Mouse (Mus musculus) stomach, embryonic 14.5 days (tissue): ENCODE measurements around the gene Fam229a. TPM values are rescaled to one million over a fixed set of nuclear protein-coding genes. Genes with fewer than 3 reads are reported as not detected.
A peak's percentile ranks its signal among the peaks of the same experiment; 100 is the strongest.

Experiments used
- ATAC-seq: fragments of 200-750 bp; cut with Nextera tagmentation; 2 replicates; pipeline ENCODE4 v1.8.0; 2017; ENCODE audit warnings: low read depth, moderate TSS enrichment; ENCODE audit not compliant: insufficient number of reproducible peaks, insufficient read depth, low FRiP score
- H3K27ac ChIP-seq: fragments of 300-500 bp; sonication (generic); 2 replicates; pipeline ENCODE4 v1.5.1; 2014; ENCODE audit warnings: mild to moderate bottlenecking, low read length, moderate library complexity, mixed read lengths
- H3K27me3 ChIP-seq: fragments of 300-500 bp; sonication (generic); 2 replicates; pipeline ENCODE4 v1.6.1; 2014; ENCODE audit warnings: low read length, control low read depth, mixed read lengths; ENCODE audit not compliant: control insufficient read depth, insufficient read depth
- H3K36me3 ChIP-seq: fragments of 300-500 bp; sonication (generic); 2 replicates; pipeline ENCODE4 v1.6.1; 2014; ENCODE audit warnings: mild to moderate bottlenecking, control low read depth, low read length, moderate library complexity, mixed read lengths; ENCODE audit not compliant: control insufficient read depth, insufficient read depth
- H3K4me1 ChIP-seq: fragments of 300-500 bp; sonication (generic); 2 replicates; pipeline ENCODE4 v1.6.1; 2014; ENCODE audit warnings: low read length, control low read depth, mixed read lengths; ENCODE audit not compliant: control insufficient read depth, insufficient read depth
- H3K4me2 ChIP-seq: fragments of 300-500 bp; sonication (generic); replicated peaks from 2 replicates; pipeline ENCODE4 v1.6.1; 2014; ENCODE audit warnings: low read depth, low read length, control low read depth
- H3K4me3 ChIP-seq: fragments of 300-500 bp; sonication (generic); 2 replicates; pipeline ENCODE4 v1.5.1; 2014; ENCODE audit warnings: low read depth, low read length, control low read depth
- H3K9ac ChIP-seq: fragments of 300-500 bp; sonication (generic); replicated peaks from 2 replicates; pipeline ENCODE4 v1.6.1; 2014; ENCODE audit warnings: low read depth, mild to moderate bottlenecking, control low read depth, low read length, moderate library complexity, mixed read lengths
- H3K9me3 ChIP-seq: fragments of 300-500 bp; sonication (generic); 2 replicates; pipeline ENCODE4 v1.6.1; 2016; ENCODE audit warnings: low read depth, low read length, control low read depth; ENCODE audit not compliant: control insufficient read depth
- WGBS: fragments of 180-500 bp; shearing (Covaris S2); extraction: QIAGEN DNeasy Blood & Tissue Kit; methylation state at CpG from one replicate; pipeline ENCODE4 v1.1.7; 2014; 5-methylcytosine and 5-hydroxymethylcytosine counted together
- polyA plus RNA-seq: library from polyadenylated mRNA; unstranded; fragments of >200 nt; fragmentation: Nextera tagmentation; extraction: Ambion mirVana; gene quantifications from 2 replicates; pipeline ENCODE4 v1.2.1, GENCODE M21; 2014

The Fam229a gene
- polyA plus RNA-seq, 1 experiment from 2014 or later, result not detected

DNA sequence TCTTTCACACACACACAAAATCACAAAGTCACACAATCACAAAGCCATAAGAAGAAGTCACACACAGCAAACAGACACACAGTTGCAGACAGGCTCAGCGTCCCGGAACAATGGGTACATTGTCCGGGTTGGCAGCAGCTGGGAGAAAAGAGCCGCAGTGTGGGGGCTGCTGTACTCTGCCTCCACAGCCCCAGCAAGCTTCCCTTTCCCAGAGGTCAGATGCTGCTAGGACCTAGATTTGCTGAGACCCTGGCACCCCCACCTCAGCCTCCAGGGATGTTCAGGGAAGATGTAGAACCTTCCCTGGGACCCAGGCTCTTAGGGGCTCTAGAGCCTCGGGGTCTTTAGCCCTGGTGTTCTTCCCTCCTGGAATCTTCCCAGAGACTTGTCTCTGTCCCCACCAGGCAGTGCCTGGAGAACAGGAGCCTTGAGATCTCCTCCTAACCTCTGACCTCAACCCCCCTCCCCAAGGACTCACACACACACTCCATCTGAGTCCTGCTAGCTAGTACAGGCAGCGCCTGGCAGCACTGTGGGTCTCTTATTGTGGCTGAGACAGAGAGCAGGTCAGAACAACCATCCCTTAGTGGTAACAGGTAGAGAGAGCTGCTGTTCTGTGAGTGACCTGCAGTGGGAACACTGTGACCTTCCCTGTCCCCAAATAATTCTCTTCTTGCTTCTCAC, 20.6 kb downstream of the Fam229a start:
- no peak for ATAC-seq
- Histone ChIP-seq H3K27me3 (no peaks in the 10 kb centered on the region), H3K27ac (no peak overlapping the region), H3K9me3 (no peaks in the 10 kb centered on the region), H3K4me3 (no peak overlapping the region), H3K4me1 (peaks cover 12% of the 10 kb centered on the region; the same call in 1 of the 2 replicates), H3K4me2 (no peak overlapping the region), H3K36me3 (peaks cover 10% of the 10 kb centered on the region), H3K9ac (no peak overlapping the region)
- 57% methylated on average over 6 of the region's 6 CpGs for WGBS

DNA sequence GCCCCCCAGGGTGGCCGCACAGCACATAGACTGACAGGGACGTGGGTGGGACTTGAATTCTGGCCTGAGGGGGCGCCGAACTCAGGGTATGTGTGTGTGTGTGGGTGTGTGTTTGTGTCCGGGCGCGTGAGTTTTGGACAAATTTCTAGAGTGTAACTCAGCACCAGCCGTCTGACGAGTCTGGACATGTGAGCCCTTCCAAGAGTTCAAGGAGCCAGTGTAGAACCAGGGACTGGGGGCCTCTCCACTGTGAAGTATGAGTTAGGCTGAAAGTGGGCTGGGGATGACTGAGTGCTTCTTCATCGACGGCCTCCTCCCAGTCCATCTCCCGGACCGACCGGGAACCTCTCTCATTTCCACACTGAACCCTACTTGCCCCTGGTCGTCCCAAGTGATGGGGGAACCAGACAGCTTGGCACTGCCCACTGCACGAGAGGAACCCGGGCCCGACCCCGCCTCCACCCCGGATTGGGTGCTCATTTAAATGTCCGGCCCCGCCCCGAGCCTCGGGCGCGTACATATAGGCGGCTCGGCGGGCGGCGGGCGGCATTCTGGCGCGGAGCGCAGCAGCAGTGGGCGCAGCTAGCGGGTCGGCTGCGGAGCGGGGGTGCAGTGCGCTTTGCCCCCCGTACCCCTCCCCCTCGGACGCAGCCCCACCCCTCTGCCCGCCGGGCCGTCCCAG, 22.2 kb downstream of the Fam229a start, which contains the start of gene Marcksl1:
Gene Marcksl1 (plus strand): TSS at position 496 of the 682 bp plus-strand sequence.
- peaks cover 12% of the 10 kb centered on the region; the same call in 1 of the 2 replicates for H3K4me1 ChIP-seq
- peaks cover 24% of the 10 kb centered on the region for H3K36me3 ChIP-seq
- WGBS, result 4% methylated on average over 47 of the region's 47 CpGs

DNA sequence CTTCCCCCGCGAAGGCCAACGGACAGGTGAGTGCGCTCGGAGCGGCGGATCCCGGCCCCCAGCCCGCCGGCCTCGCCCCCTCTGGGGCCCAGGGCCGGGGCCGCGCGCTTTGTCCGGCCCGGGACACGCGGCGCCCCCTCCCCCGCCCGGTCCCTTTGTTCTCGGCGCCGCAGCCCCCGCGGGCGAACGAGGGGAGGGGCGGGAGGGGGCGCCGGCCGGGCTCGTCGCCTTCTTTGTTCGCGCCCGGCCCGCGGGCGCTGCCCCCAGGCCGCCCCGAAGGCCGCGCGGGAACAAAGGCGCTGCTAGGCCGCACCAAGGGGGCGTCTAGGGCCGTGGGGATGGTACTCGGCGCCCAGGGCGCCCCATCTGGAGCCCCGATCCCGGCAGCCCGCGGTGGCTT, 22.9 kb downstream of the Fam229a start:
- peaks cover 12% of the 10 kb centered on the region; the same call in 1 of the 2 replicates for H3K4me1 ChIP-seq
- peaks cover 29% of the 10 kb centered on the region for H3K36me3 ChIP-seq
- H3K27ac ChIP-seq, result peak overlapping the region; percentile 97
- WGBS, result 2% methylated on average over 32 of the region's 57 CpGs
- no peaks in the 10 kb centered on the region for H3K9me3 ChIP-seq
- no peaks in the 10 kb centered on the region for H3K27me3 ChIP-seq
- ATAC-seq, result no peak; the same call in 1 of the 2 replicates
- H3K9ac ChIP-seq, result peak overlapping the region; percentile 100
- peak overlapping the region; percentile 100 for H3K4me3 ChIP-seq
- peak overlapping the region; percentile 59 for H3K4me2 ChIP-seq

More for the DNA sequence above, 22.2 kb downstream of the Fam229a start, which contains the start of gene Marcksl1:
- peak within 1 kb of the TSS; percentile 59 for H3K4me2 ChIP-seq
- H3K27me3 ChIP-seq, result no peaks in the 10 kb centered on the region
- H3K27ac ChIP-seq, result peak within 1 kb of the TSS; percentile 97
- peak within 1 kb of the TSS; percentile 100 for H3K4me3 ChIP-seq
- ATAC-seq, result peak; percentile 86
- H3K9me3 ChIP-seq, result no peaks in the 10 kb centered on the region
- peak within 1 kb of the TSS; percentile 100 for H3K9ac ChIP-seq

DNA sequence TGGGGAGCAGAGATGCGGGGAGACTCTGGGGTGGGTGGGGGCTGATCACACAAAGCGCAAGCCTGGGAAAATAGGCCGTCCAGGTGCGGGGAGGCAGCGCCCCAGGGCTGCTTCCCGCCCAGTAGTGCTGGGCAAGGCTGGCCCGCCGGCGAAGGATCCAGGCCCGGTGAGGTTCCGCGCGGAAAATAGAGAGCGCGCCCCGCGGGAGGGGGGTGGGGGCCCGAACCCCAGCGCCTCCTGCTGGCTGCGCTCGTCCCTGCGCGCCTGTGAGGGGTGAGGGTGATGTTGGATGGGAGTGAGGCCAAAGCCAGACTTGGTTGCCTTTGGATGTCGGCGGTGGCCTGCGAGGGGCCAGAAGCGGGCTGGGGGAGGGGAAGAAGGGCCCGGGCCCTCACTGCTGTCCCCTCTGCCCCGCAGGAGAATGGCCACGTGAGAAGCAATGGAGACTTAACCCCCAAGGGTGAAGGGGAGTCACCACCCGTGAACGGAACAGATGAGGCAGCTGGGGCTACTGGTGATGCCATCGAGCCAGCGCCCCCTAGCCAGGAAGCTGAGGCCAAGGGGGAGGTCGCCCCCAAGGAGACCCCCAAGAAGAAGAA, 23.4 kb downstream of the Fam229a start:
- Histone ChIP-seq H3K4me1 (peaks cover 9% of the 10 kb centered on the region; the same call in 1 of the 2 replicates), H3K4me2 (peak overlapping the region; percentile 59), H3K9ac (peak overlapping the region; percentile 100), H3K27me3 (no peaks in the 10 kb centered on the region), H3K9me3 (no peaks in the 10 kb centered on the region), H3K36me3 (peaks cover 29% of the 10 kb centered on the region), H3K4me3 (peak overlapping the region; percentile 100), H3K27ac (peak overlapping the region; percentile 97)
- ATAC-seq, result peak; percentile 21; the same call in 1 of the 2 replicates
- 0% methylated on average over 32 of the region's 35 CpGs for WGBS

DNA sequence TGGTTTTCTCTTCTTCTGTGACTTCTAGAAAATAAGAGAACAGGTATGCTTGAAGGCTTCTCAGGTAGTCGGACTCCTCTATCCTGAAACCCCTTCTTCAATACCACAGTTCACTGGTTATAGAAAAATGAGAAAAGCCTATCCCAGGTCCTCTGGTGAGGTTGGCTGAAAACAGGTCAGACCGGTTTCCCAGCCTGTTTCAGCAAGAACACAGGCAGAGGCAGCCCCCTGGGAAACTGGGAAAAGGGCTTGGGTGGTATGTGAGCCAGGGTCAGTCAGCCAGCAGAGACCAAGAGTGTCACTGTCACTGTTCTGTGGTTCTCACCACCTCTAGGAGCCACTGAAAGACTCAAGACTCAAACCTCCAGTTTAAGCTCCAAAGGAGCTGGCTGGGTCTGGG, 25.9 kb downstream of the Fam229a start:
- H3K36me3 ChIP-seq, result peaks cover 42% of the 10 kb centered on the region
- ATAC-seq, result peak; percentile 29; the same call in 1 of the 2 replicates

DNA sequence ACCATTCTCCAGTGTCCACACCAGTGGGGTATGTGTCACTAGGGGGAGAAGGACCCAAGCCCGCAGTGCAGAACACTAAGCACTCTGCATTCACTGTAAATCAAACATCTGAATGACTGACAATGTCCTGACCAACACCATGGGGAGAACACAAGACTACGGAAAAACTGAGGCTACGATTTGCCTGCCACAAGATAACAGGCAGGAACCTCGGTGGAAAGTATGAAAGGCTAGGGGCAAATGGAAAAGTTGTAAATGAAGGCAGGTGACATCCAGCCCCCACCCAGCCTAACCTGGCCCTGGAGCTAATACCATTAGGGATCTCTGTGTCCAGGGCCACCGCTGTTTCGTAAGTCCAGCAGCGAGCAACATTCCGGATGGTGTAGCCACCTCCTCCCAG, 27.5 kb downstream of the Fam229a start:
- H3K4me1 ChIP-seq, result peaks cover 9% of the 10 kb centered on the region; the same call in 1 of the 2 replicates
- H3K9me3 ChIP-seq, result no peaks in the 10 kb centered on the region
- no peak overlapping the region for H3K9ac ChIP-seq
- no peak overlapping the region for H3K4me2 ChIP-seq
- 90% methylated on average over 8 of the region's 8 CpGs for WGBS
- no peak overlapping the region for H3K4me3 ChIP-seq
- H3K27ac ChIP-seq, result no peak overlapping the region
- no peak for ATAC-seq
- H3K36me3 ChIP-seq, result peaks cover 57% of the 10 kb centered on the region
- H3K27me3 ChIP-seq, result no peaks in the 10 kb centered on the region

More for the DNA sequence above, 25.9 kb downstream of the Fam229a start:
- Histone ChIP-seq H3K27ac (peak overlapping the region; percentile 78), H3K4me2 (no peak overlapping the region), H3K27me3 (no peaks in the 10 kb centered on the region), H3K9ac (no peak overlapping the region), H3K4me3 (no peak overlapping the region), H3K9me3 (no peaks in the 10 kb centered on the region), H3K4me1 (peaks cover 9% of the 10 kb centered on the region; the same call in 1 of the 2 replicates)
- WGBS, result 24% methylated on average over 2 of the region's 2 CpGs

DNA sequence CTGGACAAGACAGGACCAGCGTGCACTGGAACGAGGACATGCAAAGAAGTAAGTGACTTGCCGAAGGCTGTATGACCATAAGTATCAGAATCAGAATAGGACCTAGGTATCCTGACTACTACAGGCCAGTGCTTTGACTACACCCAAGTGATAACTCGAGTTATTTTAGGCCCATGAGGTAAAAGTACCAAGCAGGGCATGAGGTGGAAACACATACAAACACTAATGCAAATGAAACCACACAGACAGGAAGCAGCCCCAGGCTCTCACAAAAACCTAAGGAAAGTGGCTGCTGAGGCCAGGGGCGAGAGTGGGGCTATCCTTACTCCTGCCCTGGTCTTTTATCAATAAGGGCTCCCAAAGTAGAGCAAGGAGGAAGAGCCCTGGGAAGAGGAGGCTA, 34.3 kb downstream of the Fam229a start:
- Histone ChIP-seq H3K9me3 (no peaks in the 10 kb centered on the region), H3K36me3 (peaks cover 65% of the 10 kb centered on the region), H3K4me1 (no peaks in the 10 kb centered on the region), H3K27ac (no peak overlapping the region), H3K4me2 (no peak overlapping the region), H3K4me3 (no peak overlapping the region), H3K9ac (no peak overlapping the region), H3K27me3 (no peaks in the 10 kb centered on the region)
- WGBS, result 86% methylated on average over 5 of the region's 5 CpGs
- no peak for ATAC-seq

DNA sequence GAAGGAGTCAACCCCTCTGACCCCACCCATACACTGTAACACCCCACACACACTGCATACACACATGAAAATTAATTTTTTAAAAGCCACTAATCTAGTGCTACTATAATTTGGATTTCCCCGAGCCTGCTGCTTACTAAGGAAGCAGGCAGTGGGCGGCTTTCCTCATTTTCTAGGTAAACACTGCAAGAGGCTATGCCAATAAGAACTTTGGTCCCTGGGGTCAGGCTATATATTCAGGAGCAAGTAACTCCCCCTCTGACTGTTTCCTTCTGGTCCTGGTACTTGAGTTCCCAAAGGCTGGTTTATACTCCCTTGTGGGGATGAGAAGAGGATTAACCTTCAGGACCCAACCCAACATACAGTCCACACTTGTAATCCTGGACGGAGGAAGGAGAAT, 34.9 kb downstream of the Fam229a start:
- 79% methylated on average over 3 of the region's 3 CpGs for WGBS
- ATAC-seq, result no peak

More for the DNA sequence above, 34.9 kb downstream of the Fam229a start:
- H3K4me3 ChIP-seq, result no peak overlapping the region
- no peaks in the 10 kb centered on the region for H3K9me3 ChIP-seq
- H3K4me1 ChIP-seq, result no peaks in the 10 kb centered on the region
- H3K27me3 ChIP-seq, result no peaks in the 10 kb centered on the region
- no peak overlapping the region for H3K9ac ChIP-seq
- no peak overlapping the region for H3K27ac ChIP-seq
- no peak overlapping the region for H3K4me2 ChIP-seq
- peaks cover 67% of the 10 kb centered on the region for H3K36me3 ChIP-seq
